Mouse (Mus musculus) lung, adult 2 months (tissue): ENCODE data around the gene Ablim2.

Source experiments
- CTCF ChIP-seq: fragments of 200-500 bp; IDR thresholded peaks from 2 replicates; pipeline ENCODE4 v1.5.1; 2011; ENCODE audit warnings: mild to moderate bottlenecking, low read length, control low read depth; ENCODE audit not compliant: insufficient read depth
- POLR2A ChIP-seq: fragments of 200-500 bp; IDR thresholded peaks from 2 replicates; pipeline ENCODE4 v1.6.1; 2011; ENCODE audit warnings: low read depth, mild to moderate bottlenecking, control low read depth, low read length, borderline replicate concordance; ENCODE audit errors: extremely low read depth

DNA sequence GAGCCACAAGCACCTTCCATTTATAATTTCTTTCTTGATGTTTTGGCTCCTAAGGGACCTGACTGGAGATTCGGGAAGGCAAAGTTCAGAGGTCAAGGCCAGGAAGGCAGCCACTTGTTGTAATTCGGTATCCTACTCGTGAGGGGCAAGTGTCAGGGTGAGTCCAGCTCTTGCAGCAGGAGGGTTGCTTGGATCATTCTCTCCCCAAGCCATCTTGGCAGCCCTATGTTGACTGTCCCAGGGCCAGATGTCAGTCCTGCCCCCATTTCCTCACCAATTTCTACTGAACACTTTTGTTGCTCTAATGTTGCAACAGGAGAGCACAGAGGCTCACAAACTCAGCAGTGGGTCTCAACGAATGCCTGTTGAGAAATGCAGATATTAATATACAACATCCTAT, 140.4 kb downstream of the Ablim2 start:
- no peak for TF ChIP-seq POLR2A
- no peak for TF ChIP-seq CTCF
